Mouse (Mus musculus): ENCODE data around the gene Scarf1. TPM values are rescaled to one million over a fixed set of nuclear protein-coding genes. Genes with fewer than 3 reads are reported as not detected.
"Not testable (repeated sequence)": the region's sequence is repeated elsewhere in the genome, so short reads cannot be mapped to it uniquely, and the experiment has no call there.

Scarf1 gene
- polyA plus RNA-seq, 1 experiment from 2014 or later, result 4.8 TPM

- no peak overlapping the region for H3K4me3 ChIP-seq
- WGBS, result 88% methylated on average over 9 of the region's 9 CpGs
- H3K9ac ChIP-seq, result no peak overlapping the region
- ATAC-seq (ENCODE audit: low FRiP score), result no peak
- H3K4me2 ChIP-seq, result no peak overlapping the region
- peaks cover 54% of the 10 kb centered on the region for H3K36me3 ChIP-seq
- H3K27me3 ChIP-seq, result no peaks in the 10 kb centered on the region
- H3K4me1 ChIP-seq (replicated peaks), result peaks cover 23% of the 10 kb centered on the region
- no peak overlapping the region for H3K27ac ChIP-seq
- no peaks in the 10 kb centered on the region for H3K9me3 ChIP-seq
These were observed 31.4 kb downstream of the Scarf1 start for GRCm38 (mm10) chr11:75544713-75545112.

GRCm38 (mm10) chr11:75546057-75546456 lies 32.7 kb downstream of the Scarf1 start:
- Histone ChIP-seq H3K36me3 (peaks cover 47% of the 10 kb centered on the region), H3K9me3 (no peaks in the 10 kb centered on the region), H3K4me1 (replicated peaks) (peaks cover 25% of the 10 kb centered on the region), H3K27ac (0 out of 2 replicates have a peak overlapping the region, but pooled peaks have one; percentile 30), H3K27me3 (no peaks in the 10 kb centered on the region), H3K4me2 (no peak overlapping the region), H3K9ac (no peak overlapping the region), H3K4me3 (no peak overlapping the region)
- ATAC-seq (ENCODE audit: low FRiP score), result no peak
- 81% methylated on average over 4 of the region's 4 CpGs for WGBS

- 48% methylated on average over 5 of the region's 5 CpGs for WGBS
- Histone ChIP-seq H3K4me2 (no peak overlapping the region), H3K9ac (no peak overlapping the region), H3K27me3 (no peaks in the 10 kb centered on the region), H3K27ac (peak overlapping the region; percentile 72), H3K9me3 (no peaks in the 10 kb centered on the region), H3K4me1 (replicated peaks) (peaks cover 40% of the 10 kb centered on the region), H3K4me3 (no peak overlapping the region), H3K36me3 (peaks cover 46% of the 10 kb centered on the region)
- no peak for ATAC-seq (ENCODE audit: low FRiP score)
These were observed 36.3 kb downstream of the Scarf1 start for GRCm38 (mm10) chr11:75549658-75550111.

- Histone ChIP-seq H3K36me3 (peaks cover 40% of the 10 kb centered on the region), H3K4me3 (no peak overlapping the region), H3K4me1 (replicated peaks) (peaks cover 40% of the 10 kb centered on the region), H3K27ac (peak overlapping the region; percentile 72), H3K9ac (peak overlapping the region; percentile 35; the same call in 1 of the 2 replicates), H3K4me2 (no peak overlapping the region), H3K9me3 (no peaks in the 10 kb centered on the region), H3K27me3 (no peaks in the 10 kb centered on the region)
- 40% methylated on average over 12 of the region's 12 CpGs for WGBS
- ATAC-seq (ENCODE audit: low FRiP score), result peak; percentile 74
These were observed 37.0 kb downstream of the Scarf1 start for GRCm38 (mm10) chr11:75550200-75550946.

GRCm38 (mm10) chr11:75551321-75551720 lies 38.0 kb downstream of the Scarf1 start:
- H3K27ac ChIP-seq, result peak overlapping the region; percentile 58; the same call in 1 of the 2 replicates
- H3K27me3 ChIP-seq, result no peaks in the 10 kb centered on the region
- H3K36me3 ChIP-seq, result peaks cover 30% of the 10 kb centered on the region
- peak overlapping the region; percentile 40; the same call in 1 of the 2 replicates for H3K9ac ChIP-seq
- H3K4me2 ChIP-seq, result no peak overlapping the region
- H3K4me3 ChIP-seq, result no peak overlapping the region
- WGBS, result 81% methylated on average over 5 of the region's 5 CpGs
- H3K9me3 ChIP-seq, result no peaks in the 10 kb centered on the region
- ATAC-seq (ENCODE audit: low FRiP score), result no peak
- H3K4me1 ChIP-seq (replicated peaks), result peaks cover 38% of the 10 kb centered on the region

- Histone ChIP-seq H3K36me3 (peaks cover 30% of the 10 kb centered on the region), H3K4me1 (replicated peaks) (peaks cover 38% of the 10 kb centered on the region), H3K4me2 (no peak overlapping the region), H3K27me3 (no peaks in the 10 kb centered on the region), H3K4me3 (no peak overlapping the region), H3K9me3 (no peaks in the 10 kb centered on the region), H3K27ac (peak overlapping the region; percentile 40), H3K9ac (peak overlapping the region; percentile 53)
- ATAC-seq (ENCODE audit: low FRiP score), result no peak
- WGBS, result 68% methylated on average over 9 of the region's 9 CpGs
These were observed 38.7 kb downstream of the Scarf1 start for GRCm38 (mm10) chr11:75551961-75552441.

GRCm38 (mm10) chr11:75552906-75553482 lies 39.7 kb downstream of the Scarf1 start:
- Histone ChIP-seq H3K9me3 (no peaks in the 10 kb centered on the region), H3K4me3 (no peak overlapping the region), H3K27me3 (no peaks in the 10 kb centered on the region), H3K9ac (peak overlapping the region; percentile 53; the same call in 1 of the 2 replicates), H3K4me1 (replicated peaks) (peaks cover 38% of the 10 kb centered on the region), H3K27ac (peak overlapping the region; percentile 40; the same call in 1 of the 2 replicates), H3K4me2 (no peak overlapping the region), H3K36me3 (peaks cover 30% of the 10 kb centered on the region)
- no peak for ATAC-seq (ENCODE audit: low FRiP score)
- WGBS, result 65% methylated on average over 7 of the region's 7 CpGs

GRCm38 (mm10) chr11:75556006-75556405 lies 42.7 kb downstream of the Scarf1 start:
- H3K4me3 ChIP-seq; H3K27ac ChIP-seq; H3K9me3 ChIP-seq; H3K9ac ChIP-seq; H3K4me2 ChIP-seq; ATAC-seq (ENCODE audit: low FRiP score); H3K27me3 ChIP-seq: not testable (repeated sequence)
- 96% methylated on average over 6 of the region's 6 CpGs for whole genome bisulfite sequencing
- Histone ChIP-seq H3K4me1 (replicated peaks) (peaks cover 19% of the 10 kb centered on the region), H3K36me3 (peaks cover 42% of the 10 kb centered on the region)

- H3K4me1 ChIP-seq (replicated peaks), result peaks cover 8% of the 10 kb centered on the region
- no peak for ATAC-seq (ENCODE audit: low FRiP score)
These were observed 43.8 kb downstream of the Scarf1 start for GRCm38 (mm10) chr11:75557142-75557541.

GRCm38 (mm10) chr11:75558101-75558500 lies 44.8 kb downstream of the Scarf1 start:
- H3K4me3 ChIP-seq, result no peak overlapping the region
- no peak for ATAC-seq (ENCODE audit: low FRiP score)
- no peaks in the 10 kb centered on the region for H3K27me3 ChIP-seq
- WGBS, result 93% methylated on average over 1 of the region's 1 CpGs
- no peak overlapping the region for H3K9ac ChIP-seq
- H3K9me3 ChIP-seq, result no peaks in the 10 kb centered on the region
- H3K4me2 ChIP-seq, result no peak overlapping the region
- H3K36me3 ChIP-seq, result peaks cover 59% of the 10 kb centered on the region
- H3K4me1 ChIP-seq (replicated peaks), result no peaks in the 10 kb centered on the region
- no peak overlapping the region for H3K27ac ChIP-seq

More at GRCm38 (mm10) chr11:75557142-75557541, 43.8 kb downstream of the Scarf1 start:
- Histone ChIP-seq H3K9ac (no peak overlapping the region), H3K4me2 (no peak overlapping the region), H3K36me3 (peaks cover 50% of the 10 kb centered on the region), H3K27me3 (no peaks in the 10 kb centered on the region), H3K9me3 (no peaks in the 10 kb centered on the region), H3K4me3 (no peak overlapping the region), H3K27ac (no peak overlapping the region)
- 67% methylated on average over 6 of the region's 6 CpGs for WGBS

GRCm38 (mm10) chr11:75559870-75560504 lies 46.6 kb downstream of the Scarf1 start:
- peaks cover 67% of the 10 kb centered on the region for H3K36me3 ChIP-seq
- no peaks in the 10 kb centered on the region for H3K27me3 ChIP-seq
- 96% methylated on average over 8 of the region's 8 CpGs for WGBS

More at GRCm38 (mm10) chr11:75559870-75560504, 46.6 kb downstream of the Scarf1 start:
- Histone ChIP-seq H3K9ac (no peak overlapping the region), H3K9me3 (no peaks in the 10 kb centered on the region), H3K4me2 (no peak overlapping the region), H3K4me1 (replicated peaks) (no peaks in the 10 kb centered on the region), H3K4me3 (no peak overlapping the region), H3K27ac (no peak overlapping the region)
- no peak for ATAC-seq (ENCODE audit: low FRiP score)
